Mouse (Mus musculus) heart, postnatal 0 days (tissue): ENCODE measurements around the gene Cnst. TPM values are rescaled to one million over a fixed set of nuclear protein-coding genes. Genes with fewer than 3 reads are reported as not detected.

Experiments used
- ATAC-seq: fragments of 200-750 bp; cut with Nextera tagmentation; 2 replicates; pipeline ENCODE4 v1.8.0; 2017; ENCODE audit warnings: low read depth, moderate number of reproducible peaks, moderate library complexity; ENCODE audit not compliant: insufficient read depth
- DNase-seq: peaks from one replicate; pipeline ENCODE4 v3.0.0-alpha.2; 2016; ENCODE audit warnings: low spot score
- H3K27ac ChIP-seq: fragments of 300-500 bp; sonication (generic); 2 replicates; pipeline ENCODE4 v1.5.1; 2014; ENCODE audit warnings: low read depth, mild to moderate bottlenecking
- H3K27me3 ChIP-seq: fragments of 300-500 bp; sonication (generic); 2 replicates; pipeline ENCODE4 v1.6.1; 2014; ENCODE audit warnings: low read length, mixed read lengths; ENCODE audit not compliant: control insufficient read depth, insufficient read depth
- H3K36me3 ChIP-seq: fragments of 300-500 bp; sonication (generic); replicated peaks from 2 replicates; pipeline ENCODE4 v1.6.1; 2014; ENCODE audit warnings: low read length, mixed read lengths; ENCODE audit not compliant: control insufficient read depth, insufficient read depth
- H3K4me1 ChIP-seq: fragments of 300-500 bp; sonication (generic); 2 replicates; pipeline ENCODE4 v1.6.1; 2014; ENCODE audit warnings: antibody characterized with exemption; ENCODE audit not compliant: control insufficient read depth, insufficient read depth
- H3K4me2 ChIP-seq: fragments of 300-500 bp; sonication (generic); 2 replicates; pipeline ENCODE4 v1.6.1; 2014; ENCODE audit warnings: low read depth, mild to moderate bottlenecking, low read length, moderate library complexity
- H3K4me3 ChIP-seq: fragments of 300-500 bp; sonication (generic); 2 replicates; pipeline ENCODE4 v1.5.1; 2014; ENCODE audit warnings: low read depth, low read length
- H3K9ac ChIP-seq: fragments of 300-500 bp; sonication (generic); replicated peaks from 2 replicates; pipeline ENCODE4 v1.6.1; 2014; ENCODE audit warnings: low read depth, low read length, mixed read lengths
- H3K9me3 ChIP-seq: fragments of 300-500 bp; sonication (generic); replicated peaks from 2 replicates; pipeline ENCODE4 v1.6.1; 2016; ENCODE audit warnings: low read length; ENCODE audit not compliant: control insufficient read depth
- CTCF ChIP-seq: IDR thresholded peaks from 2 replicates; pipeline ENCODE4 v1.5.1; 2016; ENCODE audit warnings: antibody characterized with exemption, control low read depth, low read depth
- EP300 ChIP-seq: IDR thresholded peaks from 2 replicates; pipeline ENCODE4 v1.6.1; 2016; ENCODE audit warnings: antibody characterized with exemption, low read depth
- WGBS: fragments of 180-500 bp; shearing (Covaris S2); extraction: QIAGEN DNeasy Blood & Tissue Kit; methylation state at CpG from one replicate; pipeline ENCODE4 v1.1.7; 2014; 5-methylcytosine and 5-hydroxymethylcytosine counted together
- polyA plus RNA-seq: library from polyadenylated mRNA; unstranded; fragments of >200 nt; fragmentation: Nextera tagmentation; extraction: Ambion mirVana; gene quantifications from 2 replicates; pipeline ENCODE4 v1.2.1, GENCODE M21; 2015
- total RNA-seq: library from RNA; depleted of rRNA; stranded (reverse); fragments of >200 nt; gene quantifications from 2 replicates; pipeline ENCODE4 v1.2.3, GENCODE M21; 2014; ENCODE audit warnings: low replicate concordance

Cnst gene
- total and polyA plus RNA-seq, 2 experiments from 2014 or later: 21.4 to 21.5 TPM

GRCm38 (mm10) chr1:179611182-179611581 is 65.0 kb downstream of the Cnst start:
- DNase-seq: no peak
- TF ChIP-seq CTCF (no peak), EP300 (no peak)
- Histone ChIP-seq H3K4me3 (no peak overlapping the region), H3K4me1 (no peaks in the 10 kb centered on the region; the same call in 1 of the 2 replicates), H3K36me3 (peaks cover 26% of the 10 kb centered on the region), H3K9me3 (no peaks in the 10 kb centered on the region), H3K27me3 (no peaks in the 10 kb centered on the region), H3K4me2 (no peak overlapping the region), H3K27ac (no peak overlapping the region), H3K9ac (no peak overlapping the region)
- 69% methylated on average over 5 of the region's 5 CpGs for WGBS
- no peak for ATAC-seq

- Histone ChIP-seq H3K27ac (no peak overlapping the region), H3K9ac (no peak overlapping the region), H3K9me3 (no peaks in the 10 kb centered on the region), H3K4me2 (no peak overlapping the region), H3K4me3 (no peak overlapping the region), H3K27me3 (no peaks in the 10 kb centered on the region), H3K4me1 (no peaks in the 10 kb centered on the region), H3K36me3 (peaks cover 26% of the 10 kb centered on the region)
- WGBS: 97% methylated on average over 6 of the region's 6 CpGs
- no peak for TF ChIP-seq CTCF
- no peak for TF ChIP-seq EP300
- DNase-seq (no peak), ATAC-seq (no peak)
Measured at GRCm38 (mm10) chr1:179612418-179612817, 66.2 kb downstream of the Cnst start.

GRCm38 (mm10) chr1:179612986-179613505 is 66.9 kb downstream of the Cnst start:
- H3K4me1 ChIP-seq: no peaks in the 10 kb centered on the region
- WGBS: 77% methylated on average over 9 of the region's 9 CpGs
- TF ChIP-seq CTCF (no peak), EP300 (no peak)
- no peaks in the 10 kb centered on the region for H3K9me3 ChIP-seq
- DNase-seq (no peak), ATAC-seq (no peak)
- no peak overlapping the region for H3K27ac ChIP-seq
- H3K27me3 ChIP-seq: no peaks in the 10 kb centered on the region
- no peak overlapping the region for H3K4me3 ChIP-seq
- H3K9ac ChIP-seq: no peak overlapping the region
- peaks cover 26% of the 10 kb centered on the region for H3K36me3 ChIP-seq
- H3K4me2 ChIP-seq: no peak overlapping the region

GRCm38 (mm10) chr1:179617426-179617825 is 71.3 kb downstream of the Cnst start:
- Histone ChIP-seq H3K9ac (no peak overlapping the region), H3K27me3 (no peaks in the 10 kb centered on the region), H3K36me3 (peaks cover 7% of the 10 kb centered on the region; the same call in 1 of the 2 replicates), H3K4me3 (no peak overlapping the region), H3K4me2 (no peak overlapping the region), H3K27ac (no peak overlapping the region), H3K9me3 (no peaks in the 10 kb centered on the region), H3K4me1 (no peaks in the 10 kb centered on the region)
- 87% methylated on average over 7 of the region's 7 CpGs for WGBS
- DNase-seq: no peak
- ATAC-seq: no peak
- TF ChIP-seq CTCF (no peak), EP300 (no peak)

- H3K4me1 ChIP-seq: peaks cover 1% of the 10 kb centered on the region
- H3K27me3 ChIP-seq: no peaks in the 10 kb centered on the region
- no peak overlapping the region for H3K4me2 ChIP-seq
- no peak for TF ChIP-seq CTCF
- TF ChIP-seq EP300: no peak
- H3K4me3 ChIP-seq: no peak overlapping the region
- DNase-seq: no peak
- no peak overlapping the region for H3K27ac ChIP-seq
- ATAC-seq: no peak
- peaks cover 35% of the 10 kb centered on the region for H3K36me3 ChIP-seq
- no peak overlapping the region for H3K9ac ChIP-seq
- 85% methylated on average over 12 of the region's 12 CpGs for WGBS
- no peaks in the 10 kb centered on the region for H3K9me3 ChIP-seq
Measured at GRCm38 (mm10) chr1:179622665-179623064, 76.5 kb downstream of the Cnst start.

- DNase-seq (no peak), ATAC-seq (0 out of 2 replicates have a peak, but pooled peaks have one; percentile 35)
- Histone ChIP-seq H3K4me1 (peaks cover 6% of the 10 kb centered on the region), H3K9ac (no peak overlapping the region), H3K27me3 (no peaks in the 10 kb centered on the region), H3K4me2 (no peak overlapping the region), H3K4me3 (no peak overlapping the region), H3K9me3 (no peaks in the 10 kb centered on the region), H3K27ac (no peak overlapping the region), H3K36me3 (peaks cover 35% of the 10 kb centered on the region)
- TF ChIP-seq EP300: no peak
- peak; percentile 59 for TF ChIP-seq CTCF
- WGBS: 59% methylated on average over 4 of the region's 4 CpGs
Measured at GRCm38 (mm10) chr1:179623657-179624056, 77.5 kb downstream of the Cnst start.
